Mouse (Mus musculus) hindbrain, embryonic 16.5 days (tissue): Measurements from ENCODE around the gene Gja6. TPM values are rescaled to one million over a fixed set of nuclear protein-coding genes. Genes with fewer than 3 reads are reported as not detected.

Source experiments
- ATAC-seq: fragments of 200-750 bp; cut with Nextera tagmentation; 2 replicates; pipeline ENCODE4 v1.8.0; 2017; ENCODE audit warnings: moderate TSS enrichment, moderate library complexity
- H3K27ac ChIP-seq: fragments of 300-500 bp; sonication (generic); 2 replicates; pipeline ENCODE4 v1.5.1; 2014; ENCODE audit warnings: low read depth, mild to moderate bottlenecking, control low read depth, low read length, moderate library complexity
- H3K27me3 ChIP-seq: fragments of 300-500 bp; sonication (generic); replicated peaks from 2 replicates; pipeline ENCODE4 v1.6.1; 2014; ENCODE audit warnings: low read length; ENCODE audit not compliant: control insufficient read depth, insufficient read depth
- H3K36me3 ChIP-seq: fragments of 300-500 bp; sonication (generic); 2 replicates; pipeline ENCODE4 v1.6.1; 2014; ENCODE audit warnings: mild to moderate bottlenecking, low read length, moderate library complexity, mixed read lengths; ENCODE audit not compliant: control insufficient read depth, insufficient read depth
- H3K4me1 ChIP-seq: fragments of 300-500 bp; sonication (generic); 2 replicates; pipeline ENCODE4 v1.6.1; 2014; ENCODE audit warnings: low read depth, low read length; ENCODE audit not compliant: control insufficient read depth, insufficient read depth
- H3K4me2 ChIP-seq: fragments of 300-500 bp; sonication (generic); 2 replicates; pipeline ENCODE4 v1.6.1; 2014; ENCODE audit warnings: mild to moderate bottlenecking, low read length, control low read depth, moderate library complexity
- H3K4me3 ChIP-seq: fragments of 300-500 bp; sonication (generic); 2 replicates; pipeline ENCODE4 v1.5.1; 2014; ENCODE audit warnings: mild to moderate bottlenecking, low read length, control low read depth, moderate library complexity
- H3K9ac ChIP-seq: fragments of 300-500 bp; sonication (generic); 2 replicates; pipeline ENCODE4 v1.6.1; 2014; ENCODE audit warnings: low read depth, mild to moderate bottlenecking, control low read depth, low read length, moderate library complexity
- H3K9me3 ChIP-seq: fragments of 300-500 bp; sonication (generic); 2 replicates; pipeline ENCODE4 v1.6.1; 2014; ENCODE audit warnings: mild to moderate bottlenecking, low read length, moderate library complexity; ENCODE audit not compliant: control insufficient read depth
- WGBS: fragments of 180-500 bp; shearing (Covaris S2); extraction: QIAGEN DNeasy Blood & Tissue Kit; methylation state at CpG from one replicate; pipeline ENCODE4 v1.1.7; 2014; 5-methylcytosine and 5-hydroxymethylcytosine counted together
- polyA plus RNA-seq: library from polyadenylated mRNA; unstranded; fragments of >200 nt; fragmentation: Nextera tagmentation; extraction: Ambion mirVana; gene quantifications from 2 replicates; pipeline ENCODE4 v1.2.1, GENCODE M21; 2015

The Gja6 gene
- polyA plus RNA-seq = 0.13 TPM in 1 of 2 replicates, not detected in the other

DNA sequence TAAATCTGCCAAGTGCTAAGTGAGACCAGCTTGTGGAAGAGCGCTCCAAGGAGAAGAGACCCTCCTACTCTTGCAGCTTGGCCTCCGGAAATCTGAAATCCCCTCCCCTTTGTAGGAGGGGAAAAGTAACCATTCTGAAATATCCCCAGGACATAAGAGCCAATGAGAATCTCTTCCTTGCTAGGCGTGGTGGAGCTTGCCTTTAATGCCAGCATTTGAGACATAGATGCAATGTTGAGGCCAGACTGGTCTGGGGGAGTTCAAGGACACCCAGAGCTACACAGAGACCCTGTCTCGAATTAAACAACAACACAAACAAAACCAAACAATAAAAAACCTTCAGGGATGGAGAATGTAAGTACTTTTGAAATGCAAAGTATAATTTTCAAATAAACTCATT, at the start of gene Gja6:
Gene Gja6, minus strand, starts transcription at position 101 of the 400 bp plus-strand sequence.
- Histone ChIP-seq H3K27ac (no peak within 1 kb of the TSS), H3K4me2 (no peak within 1 kb of the TSS), H3K36me3 (no peaks in the 10 kb centered on the region), H3K9me3 (no peaks in the 10 kb centered on the region), H3K9ac (no peak within 1 kb of the TSS), H3K4me1 (no peaks in the 10 kb centered on the region), H3K27me3 (no peaks in the 10 kb centered on the region), H3K4me3 (no peak within 1 kb of the TSS)
- ATAC-seq = no peak
- 82% methylated on average over 4 of the region's 4 CpGs for WGBS

DNA sequence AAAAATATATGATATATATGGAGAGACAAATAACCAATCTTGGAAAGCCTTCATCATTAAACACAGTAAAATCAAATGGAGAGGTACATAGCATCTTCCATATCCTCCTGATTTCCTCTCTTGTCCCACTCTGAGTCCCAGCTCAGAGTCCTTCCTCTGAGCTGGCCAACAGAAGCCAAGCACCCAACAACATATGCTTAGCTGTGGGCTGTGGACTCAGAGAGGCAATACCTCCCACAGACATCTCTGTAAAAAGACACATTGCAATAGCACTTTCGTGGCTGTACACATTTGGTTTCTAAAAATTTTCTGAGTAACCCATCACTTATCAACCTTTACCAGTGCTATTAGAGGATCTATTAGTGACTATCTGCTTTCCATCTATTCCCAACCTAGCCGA, 42.7 kb upstream of the Gja6 start:
- WGBS = 88% methylated on average over 2 of the region's 2 CpGs
- Histone ChIP-seq H3K36me3 (no peaks in the 10 kb centered on the region), H3K27ac (no peak overlapping the region), H3K4me3 (no peak overlapping the region), H3K9me3 (no peaks in the 10 kb centered on the region), H3K27me3 (no peaks in the 10 kb centered on the region), H3K9ac (no peak overlapping the region), H3K4me2 (no peak overlapping the region), H3K4me1 (no peaks in the 10 kb centered on the region)
- ATAC-seq = no peak

DNA sequence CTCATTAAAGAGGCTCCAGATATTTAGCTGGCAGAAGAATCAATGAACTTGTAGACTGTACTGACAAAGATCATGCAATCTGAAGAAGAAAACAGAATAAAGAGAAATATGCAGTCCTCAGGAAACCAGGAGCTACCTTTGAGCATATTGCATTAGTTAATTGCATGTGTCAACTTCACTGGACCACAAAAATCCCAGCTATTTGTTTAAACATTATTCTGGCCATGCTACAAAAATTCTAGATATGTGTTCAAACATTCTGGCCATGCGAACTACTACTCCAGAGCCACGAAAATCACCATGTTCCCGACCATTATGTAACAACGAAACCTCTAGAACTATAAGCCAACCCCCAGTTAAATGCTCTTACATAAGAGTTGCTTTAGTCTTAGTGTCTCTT, 37.9 kb upstream of the Gja6 start:
- Histone ChIP-seq H3K27me3 (no peaks in the 10 kb centered on the region), H3K4me1 (no peaks in the 10 kb centered on the region), H3K9me3 (no peaks in the 10 kb centered on the region), H3K4me2 (no peak overlapping the region), H3K27ac (no peak overlapping the region), H3K9ac (no peak overlapping the region), H3K4me3 (no peak overlapping the region), H3K36me3 (no peaks in the 10 kb centered on the region)
- 85% methylated on average over 4 of the region's 4 CpGs for WGBS
- no peak for ATAC-seq

DNA sequence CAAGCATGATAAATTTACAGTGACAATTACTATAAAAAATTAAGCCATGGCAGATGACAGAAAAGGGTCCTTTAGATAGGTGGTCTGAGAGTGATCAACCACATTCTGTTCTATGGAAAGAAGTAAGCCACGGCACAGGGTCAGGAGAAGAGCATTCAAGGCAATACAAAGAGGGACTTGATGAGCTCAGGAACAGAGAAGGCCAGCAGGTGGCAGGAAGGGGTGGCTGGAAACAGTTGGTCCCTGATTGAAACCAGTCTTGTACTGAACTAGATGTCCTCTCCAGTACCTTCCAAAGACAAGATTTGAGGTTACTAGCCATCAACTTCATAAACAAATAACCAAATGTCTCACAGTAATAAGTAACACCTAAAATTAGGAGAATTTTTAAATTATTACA, 28.7 kb upstream of the Gja6 start:
- Histone ChIP-seq H3K27ac (no peak overlapping the region), H3K4me1 (no peaks in the 10 kb centered on the region), H3K27me3 (no peaks in the 10 kb centered on the region), H3K4me3 (no peak overlapping the region), H3K9me3 (no peaks in the 10 kb centered on the region), H3K9ac (no peak overlapping the region), H3K4me2 (no peak overlapping the region), H3K36me3 (no peaks in the 10 kb centered on the region)
- 31% methylated on average over 1 of the region's 1 CpGs for WGBS
- ATAC-seq = no peak

DNA sequence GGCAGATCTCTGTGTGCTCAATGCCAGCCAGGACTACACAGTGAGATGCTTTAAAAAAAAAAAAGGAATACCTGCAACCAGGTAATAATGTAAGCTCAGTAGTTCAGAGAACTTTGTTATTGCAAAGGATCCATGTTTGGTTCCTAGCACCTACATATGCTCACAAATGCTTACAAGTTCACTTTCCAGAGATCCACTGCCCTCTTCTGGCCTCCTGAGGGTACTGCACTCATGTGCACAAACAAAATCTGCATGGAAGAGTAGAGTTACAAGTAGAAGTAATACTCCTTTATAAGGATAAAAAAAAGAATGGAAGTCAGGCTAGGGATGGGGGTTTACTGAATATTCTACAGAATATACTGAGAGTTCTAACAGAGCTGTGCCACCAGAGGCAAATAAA, 23.8 kb upstream of the Gja6 start:
- Histone ChIP-seq H3K27ac (no peak overlapping the region), H3K4me2 (no peak overlapping the region), H3K36me3 (no peaks in the 10 kb centered on the region), H3K4me3 (no peak overlapping the region), H3K4me1 (no peaks in the 10 kb centered on the region), H3K27me3 (no peaks in the 10 kb centered on the region), H3K9ac (no peak overlapping the region), H3K9me3 (no peaks in the 10 kb centered on the region)
- ATAC-seq = no peak

DNA sequence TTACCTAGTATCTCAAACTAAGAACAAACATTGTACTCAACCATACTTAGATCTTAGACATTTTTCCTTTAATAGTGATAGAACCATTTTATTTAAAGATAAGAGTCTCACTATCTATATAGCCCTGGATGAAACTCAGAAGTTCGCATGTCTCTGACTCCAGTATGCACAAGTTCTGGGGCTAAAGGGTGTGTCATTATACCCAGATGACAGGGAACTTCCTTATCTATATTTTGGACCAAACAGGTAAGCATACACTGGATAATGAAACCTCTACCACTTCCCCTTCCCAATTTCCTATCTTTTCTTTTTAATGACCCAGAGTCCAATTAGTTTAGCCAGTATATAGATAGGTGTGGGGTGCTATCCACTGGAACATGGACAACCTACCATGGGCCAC, 22.0 kb upstream of the Gja6 start:
- Histone ChIP-seq H3K36me3 (no peaks in the 10 kb centered on the region), H3K27me3 (no peaks in the 10 kb centered on the region), H3K4me1 (no peaks in the 10 kb centered on the region), H3K4me3 (no peak overlapping the region), H3K27ac (no peak overlapping the region), H3K4me2 (no peak overlapping the region), H3K9ac (no peak overlapping the region), H3K9me3 (no peaks in the 10 kb centered on the region)
- 91% methylated on average over 1 of the region's 1 CpGs for WGBS
- ATAC-seq = no peak

DNA sequence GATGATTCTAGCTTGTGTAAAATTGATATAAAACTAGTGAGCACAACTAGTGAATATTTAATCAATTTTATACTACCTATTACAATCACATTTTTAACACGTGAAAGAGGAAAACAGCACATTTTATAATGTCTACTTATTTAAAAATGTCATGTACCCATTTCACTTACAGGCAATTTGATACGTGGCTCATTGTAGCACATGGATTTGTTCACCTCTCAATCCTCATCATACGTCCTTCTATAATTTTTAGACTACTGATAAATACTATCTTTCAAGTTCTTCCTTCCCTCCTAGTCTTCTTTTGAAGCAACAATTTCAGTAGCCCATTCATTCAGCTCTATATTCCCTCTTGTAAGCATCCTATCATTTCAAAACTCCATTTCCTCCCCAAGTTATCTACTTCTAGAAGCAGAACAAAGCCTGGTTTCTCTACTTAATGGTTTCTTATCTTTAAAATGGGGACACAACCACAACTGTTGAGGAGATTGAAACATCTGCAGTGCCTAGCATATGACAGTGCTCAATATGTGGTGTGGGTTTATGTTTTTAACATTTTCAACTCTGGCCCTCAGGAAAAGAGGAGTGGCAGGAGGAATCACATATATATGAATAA, 12.3 kb upstream of the Gja6 start:
- Histone ChIP-seq H3K9me3 (no peaks in the 10 kb centered on the region), H3K27ac (no peak overlapping the region), H3K4me3 (no peak overlapping the region), H3K9ac (no peak overlapping the region), H3K27me3 (no peaks in the 10 kb centered on the region; the same call in 1 of the 2 replicates), H3K36me3 (no peaks in the 10 kb centered on the region), H3K4me1 (no peaks in the 10 kb centered on the region), H3K4me2 (no peak overlapping the region)
- ATAC-seq = no peak
- 89% methylated on average over 3 of the region's 3 CpGs for WGBS

DNA sequence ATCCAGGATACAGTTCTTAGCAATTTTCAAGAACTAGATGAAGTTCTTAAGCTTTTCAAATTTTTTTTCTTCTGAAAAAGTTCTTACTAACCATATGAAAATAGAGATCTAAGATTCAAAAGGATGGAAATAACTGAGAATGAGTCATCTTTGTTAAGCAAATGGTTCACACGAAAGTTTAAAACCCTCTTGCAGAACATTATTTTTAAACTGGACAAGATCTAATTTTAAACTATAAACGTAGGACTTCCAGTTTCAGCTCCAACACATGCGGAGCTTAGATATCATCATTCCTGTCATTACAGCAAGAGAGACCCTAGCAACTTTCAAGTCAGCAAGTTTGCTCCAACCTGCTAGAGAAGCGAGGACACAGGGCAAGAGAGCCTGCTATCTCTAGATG, 375 bp downstream of the Gja6 start:
- H3K9ac ChIP-seq = no peak overlapping the region
- 86% methylated on average over 4 of the region's 4 CpGs for WGBS
- H3K27me3 ChIP-seq = no peaks in the 10 kb centered on the region
- no peak for ATAC-seq
- no peaks in the 10 kb centered on the region for H3K36me3 ChIP-seq
- no peaks in the 10 kb centered on the region for H3K4me1 ChIP-seq
- no peak overlapping the region for H3K4me2 ChIP-seq
- no peak overlapping the region for H3K27ac ChIP-seq
- no peak overlapping the region for H3K4me3 ChIP-seq
- no peaks in the 10 kb centered on the region for H3K9me3 ChIP-seq

DNA sequence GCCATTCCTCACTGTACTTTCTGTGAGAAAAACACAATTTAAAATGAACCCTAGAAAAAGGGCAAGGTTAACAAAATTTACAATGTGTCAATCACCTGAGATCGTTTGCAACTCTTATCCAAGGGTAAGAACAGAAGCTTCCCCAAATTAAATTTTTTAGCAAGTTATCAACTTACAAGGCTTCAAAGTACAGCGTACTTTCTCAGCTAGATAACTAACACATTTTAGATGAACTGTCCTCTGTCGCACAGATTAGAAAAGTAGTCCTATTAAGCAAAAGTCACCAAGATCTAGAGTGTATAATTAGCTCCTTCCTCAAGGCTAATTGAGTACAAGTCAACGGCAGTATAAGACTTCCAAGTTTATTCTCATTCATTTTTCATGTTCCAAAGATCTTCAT, 939 bp downstream of the Gja6 start:
- no peaks in the 10 kb centered on the region for H3K27me3 ChIP-seq
- H3K4me1 ChIP-seq = no peaks in the 10 kb centered on the region
- WGBS = 78% methylated on average over 4 of the region's 4 CpGs
- ATAC-seq = no peak
- no peak overlapping the region for H3K4me3 ChIP-seq
- no peaks in the 10 kb centered on the region for H3K36me3 ChIP-seq
- no peaks in the 10 kb centered on the region for H3K9me3 ChIP-seq
- no peak overlapping the region for H3K4me2 ChIP-seq
- H3K9ac ChIP-seq = no peak overlapping the region
- no peak overlapping the region for H3K27ac ChIP-seq
